Mouse (Mus musculus): ENCODE results near the gene Lin7c. TPM values are rescaled to one million over a fixed set of nuclear protein-coding genes. Genes with fewer than 3 reads are reported as not detected.
"Not testable (repeated sequence)": the region's sequence is repeated elsewhere in the genome, so short reads cannot be mapped to it uniquely, and the experiment has no call there.

Gene Lin7c
- polyA plus RNA-seq, 1 experiment from 2014 or later: 38.4 TPM

DNA sequence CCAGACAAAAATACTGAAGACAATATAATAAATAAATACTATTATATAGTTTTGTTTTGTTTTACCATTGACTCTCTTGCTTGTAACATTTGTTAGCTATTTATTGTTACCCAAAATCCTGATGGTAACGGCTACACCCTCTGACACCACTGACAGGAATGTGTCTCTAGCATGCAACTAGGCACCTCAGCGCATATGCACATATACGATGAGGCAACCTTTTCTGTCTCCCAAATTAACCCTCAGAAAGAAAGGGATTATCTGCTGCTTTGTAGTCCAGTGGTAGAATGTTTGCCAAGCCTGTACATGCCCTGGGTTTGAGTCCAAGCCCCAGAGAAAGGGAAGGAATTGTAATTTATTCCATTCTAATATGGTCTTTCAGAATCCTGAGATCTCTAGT, 29.8 kb upstream of the Lin7c start:
- Histone ChIP-seq H3K9ac (ENCODE audit: low read length) (no peak overlapping the region), H3K4me3 (ENCODE audit: low read depth, low read length) (no peak overlapping the region), H3K4me2 (replicated peaks; ENCODE audit: low read depth) (no peak overlapping the region), H3K36me3 (ENCODE audit: control insufficient read depth, insufficient read depth, low read length) (no peaks in the 10 kb centered on the region), H3K27me3 (ENCODE audit: control insufficient read depth, insufficient read depth, low read length) (no peaks in the 10 kb centered on the region), H3K27ac (replicated peaks) (no peak overlapping the region), H3K4me1 (replicated peaks; ENCODE audit: control insufficient read depth, insufficient read depth) (no peaks in the 10 kb centered on the region), H3K9me3 (ENCODE audit: control insufficient read depth, low read length) (no peaks in the 10 kb centered on the region)
- 76% methylated on average over 3 of the region's 3 CpGs for WGBS
- TF ChIP-seq CTCF (IDR thresholded peaks at IDR 0.05; ENCODE audit: low read depth) (no peak), EP300 (optimal IDR thresholded peaks at IDR 0.05) (no peak)
- ATAC-seq (ENCODE audit: low FRiP score, low TSS enrichment) (no peak), DNase-seq (ENCODE audit: low spot score) (no peak)

DNA sequence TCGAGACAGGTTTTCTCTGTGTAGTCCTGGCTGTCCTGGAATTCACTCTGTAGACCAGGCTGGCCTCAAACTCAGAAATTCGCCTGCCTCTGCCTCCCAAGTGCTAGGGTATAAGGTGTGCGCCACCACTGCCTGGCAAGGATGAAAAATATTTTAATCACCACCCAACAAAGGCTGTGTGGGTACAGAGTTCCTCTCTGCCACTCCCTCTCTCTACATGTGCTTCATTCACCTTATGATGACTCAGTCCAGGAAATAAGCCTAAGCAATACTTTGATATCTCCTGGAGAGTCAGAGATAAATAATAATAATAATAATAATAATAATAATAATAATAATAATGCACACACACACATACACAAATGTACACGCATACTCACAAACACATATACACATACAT, 11.2 kb upstream of the Lin7c start:
- not testable (repeated sequence) for H3K27me3 ChIP-seq (ENCODE audit: control insufficient read depth, insufficient read depth, low read length); H3K27ac ChIP-seq (replicated peaks); H3K9me3 ChIP-seq (ENCODE audit: control insufficient read depth, low read length); H3K4me2 ChIP-seq (replicated peaks; ENCODE audit: low read depth); H3K4me3 ChIP-seq (ENCODE audit: low read depth, low read length); H3K9ac ChIP-seq (ENCODE audit: low read length); DNase-seq (ENCODE audit: low spot score); H3K36me3 ChIP-seq (ENCODE audit: control insufficient read depth, insufficient read depth, low read length); H3K4me1 ChIP-seq (replicated peaks; ENCODE audit: control insufficient read depth, insufficient read depth)
- peak; percentile 74; the same call in 1 of the 2 replicates for ATAC-seq (ENCODE audit: low FRiP score, low TSS enrichment)
- WGBS: 83% methylated on average over 4 of the region's 4 CpGs

DNA sequence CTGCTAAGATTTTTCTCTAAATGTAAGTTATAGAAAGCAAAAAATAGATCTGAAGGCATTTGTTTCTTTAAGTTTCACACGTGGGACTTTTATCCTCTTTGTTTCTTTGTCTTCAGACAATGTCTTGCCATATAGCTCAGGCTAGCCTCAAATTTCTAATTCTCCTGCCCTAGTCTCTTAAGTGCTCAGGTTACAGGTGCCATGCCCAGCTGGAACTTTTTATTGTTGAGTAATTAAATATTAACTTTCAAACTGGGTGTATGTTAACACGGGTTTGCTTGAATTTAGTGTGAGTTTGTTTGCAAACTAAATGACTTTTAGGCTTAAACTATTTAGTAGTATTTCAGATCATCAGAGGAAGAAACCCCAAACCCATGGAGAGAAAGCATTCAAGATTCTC, 9.5 kb upstream of the Lin7c start:
- Histone ChIP-seq H3K36me3 (ENCODE audit: control insufficient read depth, insufficient read depth, low read length) (no peaks in the 10 kb centered on the region), H3K4me1 (replicated peaks; ENCODE audit: control insufficient read depth, insufficient read depth) (no peaks in the 10 kb centered on the region), H3K27ac (replicated peaks) (no peak overlapping the region), H3K9me3 (ENCODE audit: control insufficient read depth, low read length) (no peaks in the 10 kb centered on the region), H3K4me3 (ENCODE audit: low read depth, low read length) (no peak overlapping the region), H3K27me3 (ENCODE audit: control insufficient read depth, insufficient read depth, low read length) (no peaks in the 10 kb centered on the region), H3K4me2 (replicated peaks; ENCODE audit: low read depth) (no peak overlapping the region), H3K9ac (ENCODE audit: low read length) (no peak overlapping the region)
- no peak for DNase-seq (ENCODE audit: low spot score)
- ATAC-seq (ENCODE audit: low FRiP score, low TSS enrichment): no peak
- no peak for TF ChIP-seq EP300 (optimal IDR thresholded peaks at IDR 0.05)
- no peak for TF ChIP-seq CTCF (IDR thresholded peaks at IDR 0.05; ENCODE audit: low read depth)
- WGBS: 29% methylated on average over 2 of the region's 2 CpGs

DNA sequence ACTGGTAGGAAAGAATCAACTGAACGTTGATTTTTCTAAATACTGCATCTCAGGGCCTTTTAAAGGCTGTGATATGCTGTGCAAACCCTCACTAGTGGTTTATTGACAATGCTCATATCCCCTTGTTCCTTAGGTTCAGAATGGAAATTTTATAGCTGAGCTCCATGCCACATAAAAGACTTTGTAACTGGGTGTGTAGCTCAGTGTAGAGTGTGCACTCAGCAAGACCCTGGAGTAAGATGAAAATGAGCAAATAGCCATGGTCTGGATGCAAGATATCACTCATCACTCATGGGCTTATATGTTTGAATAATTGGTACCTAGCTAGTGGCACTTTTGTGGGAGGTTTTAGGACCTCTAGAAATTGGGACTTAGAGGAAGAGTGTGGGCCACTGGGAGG, 9.0 kb upstream of the Lin7c start:
- ATAC-seq (ENCODE audit: low FRiP score, low TSS enrichment): no peak
- Histone ChIP-seq H3K27ac (replicated peaks) (no peak overlapping the region), H3K9ac (ENCODE audit: low read length) (no peak overlapping the region), H3K36me3 (ENCODE audit: control insufficient read depth, insufficient read depth, low read length) (no peaks in the 10 kb centered on the region), H3K4me3 (ENCODE audit: low read depth, low read length) (no peak overlapping the region), H3K4me2 (replicated peaks; ENCODE audit: low read depth) (no peak overlapping the region), H3K4me1 (replicated peaks; ENCODE audit: control insufficient read depth, insufficient read depth) (no peaks in the 10 kb centered on the region), H3K9me3 (ENCODE audit: control insufficient read depth, low read length) (no peaks in the 10 kb centered on the region), H3K27me3 (ENCODE audit: control insufficient read depth, insufficient read depth, low read length) (no peaks in the 10 kb centered on the region)
- TF ChIP-seq CTCF (IDR thresholded peaks at IDR 0.05; ENCODE audit: low read depth): no peak
- no peak for TF ChIP-seq EP300 (optimal IDR thresholded peaks at IDR 0.05)
- 41% methylated on average over 1 of the region's 1 CpGs for WGBS
- DNase-seq (ENCODE audit: low spot score): no peak

DNA sequence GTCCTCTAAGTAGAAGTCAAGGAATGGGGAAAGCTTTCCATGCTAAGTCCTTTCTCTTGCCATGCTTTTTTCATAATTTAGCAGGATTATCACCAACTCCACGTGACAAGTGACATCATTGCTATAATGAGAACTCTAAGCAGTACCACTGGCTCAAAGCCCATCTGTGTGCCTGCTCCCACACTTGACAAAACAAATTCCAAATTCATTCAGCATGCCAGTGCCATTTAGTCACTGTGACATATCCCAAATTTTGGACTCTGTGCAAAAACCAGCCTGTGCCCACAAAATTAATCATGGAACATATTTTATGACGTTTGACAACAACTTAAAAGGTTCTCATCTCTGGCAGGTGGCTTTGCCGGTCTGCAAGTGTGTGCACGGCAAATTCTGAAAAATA, 6.5 kb upstream of the Lin7c start:
- TF ChIP-seq EP300 (optimal IDR thresholded peaks at IDR 0.05): no peak
- TF ChIP-seq CTCF (IDR thresholded peaks at IDR 0.05; ENCODE audit: low read depth): no peak
- Histone ChIP-seq H3K27ac (replicated peaks) (no peak overlapping the region), H3K9me3 (ENCODE audit: control insufficient read depth, low read length) (no peaks in the 10 kb centered on the region), H3K27me3 (ENCODE audit: control insufficient read depth, insufficient read depth, low read length) (no peaks in the 10 kb centered on the region), H3K9ac (ENCODE audit: low read length) (no peak overlapping the region), H3K4me2 (replicated peaks; ENCODE audit: low read depth) (no peak overlapping the region), H3K4me1 (replicated peaks; ENCODE audit: control insufficient read depth, insufficient read depth) (no peaks in the 10 kb centered on the region), H3K36me3 (ENCODE audit: control insufficient read depth, insufficient read depth, low read length) (no peaks in the 10 kb centered on the region), H3K4me3 (ENCODE audit: low read depth, low read length) (no peak overlapping the region)
- no peak for ATAC-seq (ENCODE audit: low FRiP score, low TSS enrichment)
- 66% methylated on average over 4 of the region's 4 CpGs for WGBS
- no peak for DNase-seq (ENCODE audit: low spot score)

DNA sequence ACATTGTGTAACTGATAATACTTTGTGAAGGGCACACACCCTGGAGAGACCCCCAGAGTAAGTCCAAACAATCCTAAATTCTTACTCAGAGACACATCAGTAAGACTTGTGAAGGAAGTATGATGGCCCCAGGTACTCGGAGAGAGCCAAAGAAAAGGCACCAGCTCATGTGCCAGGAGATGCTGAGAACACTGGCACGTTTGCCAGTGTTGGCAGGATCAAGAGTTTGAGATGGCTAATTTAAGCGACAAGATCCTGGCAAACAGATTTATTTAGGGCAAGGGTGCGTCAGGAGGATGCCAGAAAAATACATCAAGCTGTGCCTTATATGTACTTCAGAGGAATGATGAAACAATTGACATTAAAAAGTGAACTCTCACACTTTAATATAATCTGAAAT, 6.1 kb upstream of the Lin7c start:
- no peak overlapping the region for H3K27ac ChIP-seq (replicated peaks)
- ATAC-seq (ENCODE audit: low FRiP score, low TSS enrichment): no peak
- H3K4me1 ChIP-seq (replicated peaks; ENCODE audit: control insufficient read depth, insufficient read depth): no peaks in the 10 kb centered on the region
- H3K4me2 ChIP-seq (replicated peaks; ENCODE audit: low read depth): no peak overlapping the region
- H3K36me3 ChIP-seq (ENCODE audit: control insufficient read depth, insufficient read depth, low read length): no peaks in the 10 kb centered on the region
- no peaks in the 10 kb centered on the region for H3K9me3 ChIP-seq (ENCODE audit: control insufficient read depth, low read length)
- TF ChIP-seq EP300 (optimal IDR thresholded peaks at IDR 0.05) (no peak), CTCF (IDR thresholded peaks at IDR 0.05; ENCODE audit: low read depth) (no peak)
- DNase-seq (ENCODE audit: low spot score): no peak
- H3K4me3 ChIP-seq (ENCODE audit: low read depth, low read length): no peak overlapping the region
- 53% methylated on average over 4 of the region's 4 CpGs for WGBS
- H3K9ac ChIP-seq (ENCODE audit: low read length): no peak overlapping the region
- no peaks in the 10 kb centered on the region for H3K27me3 ChIP-seq (ENCODE audit: control insufficient read depth, insufficient read depth, low read length)
